Mouse (Mus musculus): Measurements from ENCODE around the gene Nup107. TPM values are rescaled to one million over a fixed set of nuclear protein-coding genes. Genes with fewer than 3 reads are reported as not detected.

Gene Nup107
- total and polyA plus RNA-seq, 3 experiments, result 47.7 to 97.0 (median 82.0) TPM

- Histone ChIP-seq H3K4me2 (ENCODE audit: insufficient read depth, low read depth, poor library complexity, severe bottlenecking) (no peak overlapping the region), H3K4me1 (ENCODE audit: control insufficient read depth in 1 of 2, insufficient read depth in 2 of 2) (peaks cover 0 to 2% of the 10 kb centered on the region in 2 experiments; a peak in 1 of 4 replicates), H3K9me3 (replicated peaks; ENCODE audit: low read length) (no peaks in the 10 kb centered on the region), H3K79me2 (replicated peaks; ENCODE audit: control insufficient read depth, extremely low read depth, insufficient read depth, poor library complexity, severe bottlenecking) (no peaks in the 10 kb centered on the region), H3K36me3 (replicated peaks in 1 of 2; ENCODE audit: control insufficient read depth in 1 of 2, insufficient read depth in 1 of 2, low read length in 1 of 2) (peaks cover 67 to 93% of the 10 kb centered on the region in 2 experiments), H3K9ac (ENCODE audit: insufficient read depth, low read depth) (no peak overlapping the region), H3K27me3 (replicated peaks) (no peaks in the 10 kb centered on the region), H3K27ac (ENCODE audit: insufficient read depth, low read depth) (no peak overlapping the region), H3K4me3 (replicated peaks in 1 of 3; ENCODE audit: low read depth in 2 of 3, low read length in 2 of 3, poor library complexity in 1 of 3) (no peak overlapping the region)
- in situ Hi-C loops (cut with MboI; ENCODE audit: low pct_ligation_motif_present, low pct_unique_long_range_greater_than_20kb, low sequenced_read_pairs) (no loop called here), dilution Hi-C loops (cut with MboI; ENCODE audit: extremely low pct_ligation_motif_present, extremely low pct_unique_long_range_greater_than_20kb, low sequenced_read_pairs) (no loop called here)
- DNase-seq (ENCODE audit: extremely low read depth), result no peak
- TF ChIP-seq IRF4 (IDR thresholded peaks at IDR 0.05; ENCODE audit: low read depth, low read length), result no peak
Measured at GRCm38 (mm10) chr10:117774817-117775120, 17.7 kb downstream of the Nup107 start.

DNA sequence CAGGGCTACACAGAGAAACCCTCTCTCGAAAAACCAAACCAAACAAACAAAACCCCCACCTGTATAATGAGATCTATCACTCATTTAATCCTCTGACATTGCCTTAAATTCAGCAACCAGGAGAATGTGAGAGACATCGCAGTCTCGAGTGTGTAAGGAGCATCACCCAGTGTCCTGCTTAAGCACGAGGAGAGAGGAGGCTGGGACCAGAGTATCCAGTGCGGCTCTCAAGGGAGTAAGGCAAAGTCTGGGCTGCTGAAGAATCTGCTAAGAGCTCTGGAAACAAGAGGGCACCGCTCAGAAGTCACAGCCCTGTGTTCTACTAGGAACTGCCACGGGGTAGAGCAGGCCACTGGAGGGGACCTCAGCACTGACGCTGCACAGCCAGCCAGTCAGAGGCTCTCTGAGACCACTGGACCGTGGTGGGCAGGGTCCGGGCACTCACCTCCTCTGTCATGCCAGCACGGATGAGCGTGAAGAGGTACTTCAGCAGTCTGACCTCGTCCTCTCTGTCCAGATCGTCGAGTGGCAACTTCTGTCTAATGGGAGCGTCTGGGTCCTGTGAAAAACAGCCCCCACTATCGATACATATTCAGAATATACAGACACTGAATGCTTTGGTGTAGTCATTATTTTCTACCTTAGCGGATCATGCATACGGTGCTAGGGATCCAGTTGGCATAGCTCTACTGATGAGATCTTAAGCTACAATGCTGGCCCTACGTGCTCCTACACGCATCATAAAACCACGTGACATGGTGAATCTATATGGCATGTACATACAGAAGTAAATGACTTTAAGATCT lies 18.3 kb downstream of the Nup107 start:
- no peak overlapping the region for H3K27ac ChIP-seq (ENCODE audit: insufficient read depth, low read depth)
- dilution Hi-C loops (cut with MboI; ENCODE audit: extremely low pct_ligation_motif_present, extremely low pct_unique_long_range_greater_than_20kb, low sequenced_read_pairs), result no loop called here
- no peaks in the 10 kb centered on the region for H3K9me3 ChIP-seq (replicated peaks; ENCODE audit: low read length)
- DNase-seq (ENCODE audit: extremely low read depth), result no peak
- H3K4me2 ChIP-seq (ENCODE audit: insufficient read depth, low read depth, poor library complexity, severe bottlenecking), result no peak overlapping the region
- no peak overlapping the region for H3K4me3 ChIP-seq (replicated peaks in 1 of 3; ENCODE audit: low read depth in 2 of 3, low read length in 2 of 3, poor library complexity in 1 of 3)
- no peaks in the 10 kb centered on the region for H3K79me2 ChIP-seq (replicated peaks; ENCODE audit: control insufficient read depth, extremely low read depth, insufficient read depth, poor library complexity, severe bottlenecking)
- peaks cover 71 to 93% of the 10 kb centered on the region in 2 experiments for H3K36me3 ChIP-seq (replicated peaks in 1 of 2; ENCODE audit: control insufficient read depth in 1 of 2, insufficient read depth in 1 of 2, low read length in 1 of 2)
- in situ Hi-C loops (cut with MboI; ENCODE audit: low pct_ligation_motif_present, low pct_unique_long_range_greater_than_20kb, low sequenced_read_pairs), result no loop called here
- no peaks in the 10 kb centered on the region for H3K27me3 ChIP-seq (replicated peaks)
- H3K4me1 ChIP-seq (ENCODE audit: control insufficient read depth in 1 of 2, insufficient read depth in 2 of 2), result no peaks in the 10 kb centered on the region
- TF ChIP-seq UBTF (IDR thresholded peaks at IDR 0.05; ENCODE audit: low read depth, low read length) (no peak), ZMIZ1 (IDR thresholded peaks at IDR 0.05; ENCODE audit: low read depth, low read length) (no peak), RAD21 (IDR thresholded peaks at IDR 0.05; ENCODE audit: low read depth, low read length) (no peak), BHLHE40 (IDR thresholded peaks at IDR 0.05; ENCODE audit: low read depth, low read length) (no peak), USF1 (IDR thresholded peaks at IDR 0.05; ENCODE audit: low read depth, low read length) (no peak), ZKSCAN1 (IDR thresholded peaks at IDR 0.05; ENCODE audit: borderline replicate concordance, low read depth, low read length) (no peak), MAZ (IDR thresholded peaks at IDR 0.05; ENCODE audit: low read depth, low read length) (no peak), CHD2 (IDR thresholded peaks at IDR 0.05; ENCODE audit: low read length) (no peak), IRF4 (IDR thresholded peaks at IDR 0.05; ENCODE audit: low read depth, low read length) (no peak), NRF1 (IDR thresholded peaks at IDR 0.05; ENCODE audit: low read depth, low read length) (no peak), CTCF (conservative IDR thresholded peaks at IDR 0.05 in 1 of 2, IDR thresholded peaks at IDR 0.05 in 1 of 2; ENCODE audit: low read depth in 2 of 2, low read length in 2 of 2) (no peak), ZC3H11A (IDR thresholded peaks at IDR 0.05; ENCODE audit: low read depth, low read length) (no peak), USF2 (conservative IDR thresholded peaks at IDR 0.05; ENCODE audit: low read depth, low read length) (no peak), MAFK (IDR thresholded peaks at IDR 0.05; ENCODE audit: insufficient replicate concordance, low read length) (no peak), CHD1 (IDR thresholded peaks at IDR 0.05; ENCODE audit: low read depth, low read length) (no peak), GABPA (IDR thresholded peaks at IDR 0.05; ENCODE audit: insufficient replicate concordance, low read depth, low read length) (no peak), RCOR1 (conservative IDR thresholded peaks at IDR 0.05; ENCODE audit: low read depth, low read length) (no peak), KAT2A (IDR thresholded peaks at IDR 0.05; ENCODE audit: insufficient replicate concordance, low read length) (no peak)
- no peak overlapping the region for H3K9ac ChIP-seq (ENCODE audit: insufficient read depth, low read depth)

Data from CH12.LX (cell line).